Mouse (Mus musculus): ENCODE measurements around the gene Dnajc5. TPM values are rescaled to one million over a fixed set of nuclear protein-coding genes. Genes with fewer than 3 reads are reported as not detected.
"Not testable (repeated sequence)": the region's sequence is repeated elsewhere in the genome, so short reads cannot be mapped to it uniquely, and the experiment has no call there.

Dnajc5 gene
- 10 to 100 TPM; 81.4 to 83.8 TPM for total RNA-seq (2021)
- long read RNA-seq, experiment 1, full-length matches to known transcripts = 52 of 84 reads
- long read RNA-seq, experiment 1, partial matches to known transcripts = 6 of 84 reads
- long read RNA-seq, experiment 1, other reads (novel, unspliced or antisense) = 26 of 84 reads
- long read RNA-seq, experiment 2, full-length matches to known transcripts = 47 of 78 reads
- long read RNA-seq, experiment 2, partial matches to known transcripts = 27 of 78 reads
- long read RNA-seq, experiment 2, other reads (novel, unspliced or antisense) = 4 of 78 reads

- DNase-seq = peak; percentile 97
- intact Hi-C loops (cut with DNase I) = loop anchor here (2.0 kb wide), 1 partner anchor 60 kb away; no protein-coding TSS in a partner anchor
Observed at GRCm38 (mm10) chr2:181520118-181520935, at the start of gene Dnajc5. TSS of gene Dnajc5 (plus strand) at chr2:181520485.

GRCm38 (mm10) chr2:181471246-181471645, 49.0 kb upstream of the Dnajc5 start:
- DNase-seq = peak; percentile 68 to 78
- intact Hi-C loops (cut with DNase I) = no loop called here

GRCm38 (mm10) chr2:181472256-181472827, 47.9 kb upstream of the Dnajc5 start:
- intact Hi-C loops (cut with DNase I) = no loop called here
- no peak for DNase-seq

- DNase-seq = no peak
- intact Hi-C loops (cut with DNase I) = no loop called here
Observed at GRCm38 (mm10) chr2:181483120-181483519, 37.2 kb upstream of the Dnajc5 start.

- intact Hi-C loops (cut with DNase I) = no loop called here
- DNase-seq = peak; percentile 62
Observed at GRCm38 (mm10) chr2:181483562-181484318, 36.5 kb upstream of the Dnajc5 start.

- DNase-seq = peak; percentile 42 to 45
- intact Hi-C loops (cut with DNase I) = no loop called here
Observed at GRCm38 (mm10) chr2:181484456-181485233, 35.6 kb upstream of the Dnajc5 start.

- intact Hi-C loops (cut with DNase I) = loop anchor here (2.0 kb wide), 1 partner anchor 27 kb away; the partner anchor contains the start of gene Zbtb46
- no peak for DNase-seq
Observed at GRCm38 (mm10) chr2:181485741-181486140, 34.5 kb upstream of the Dnajc5 start.

- DNase-seq = peak; percentile 49 to 61
- intact Hi-C loops (cut with DNase I) = loop anchor here (2.0 kb wide), 1 partner anchor 29 kb away; the partner anchor contains the start of gene Zbtb46
Observed at GRCm38 (mm10) chr2:181487338-181488277, 32.7 kb upstream of the Dnajc5 start.

GRCm38 (mm10) chr2:181491432-181492205, 28.7 kb upstream of the Dnajc5 start:
- intact Hi-C loops (cut with DNase I) = no loop called here
- DNase-seq = no peak

GRCm38 (mm10) chr2:181492206-181492605, 28.1 kb upstream of the Dnajc5 start:
- intact Hi-C loops (cut with DNase I) = no loop called here
- no peak for DNase-seq

- DNase-seq = no peak
- intact Hi-C loops (cut with DNase I) = no loop called here
Observed at GRCm38 (mm10) chr2:181493156-181493927, 26.9 kb upstream of the Dnajc5 start, which contains the start of gene Abhd16b. TSS of gene Abhd16b (plus strand) at chr2:181493206.

GRCm38 (mm10) chr2:181494266-181494945, 25.9 kb upstream of the Dnajc5 start:
- DNase-seq = no peak
- intact Hi-C loops (cut with DNase I) = no loop called here

- intact Hi-C loops (cut with DNase I) = loop anchor here (1.0 to 5.0 kb wide), 3 partner anchors 41 to 104 kb away; no protein-coding TSS in a partner anchor
- not testable (repeated sequence) for DNase-seq
Observed at GRCm38 (mm10) chr2:181495845-181496244, 24.4 kb upstream of the Dnajc5 start.

- intact Hi-C loops (cut with DNase I) = loop anchor here (1.0 to 5.0 kb wide), 3 partner anchors 41 to 104 kb away; no protein-coding TSS in a partner anchor
- peak; percentile 72 to 81 for DNase-seq
Observed at GRCm38 (mm10) chr2:181496281-181496680, 24.0 kb upstream of the Dnajc5 start.

- DNase-seq = peak; percentile 89 to 92
- intact Hi-C loops (cut with DNase I) = loop anchor here (1.0 to 5.0 kb wide), 3 partner anchors 42 to 105 kb away; no protein-coding TSS in a partner anchor
Observed at GRCm38 (mm10) chr2:181496831-181497547, 23.3 kb upstream of the Dnajc5 start, which contains the start of gene Tpd52l2. TSS of gene Tpd52l2 (plus strand) at chr2:181497142.
